Mouse (Mus musculus) MN1 (cell line): Measurements from ENCODE around the gene Agap3.

Experiments used
- DNase-seq: peaks from one replicate; pipeline ENCODE4 v3.0.0-alpha.2; 2016; ENCODE audit warnings: low spot score

Gene Agap3

GRCm38 (mm10) chr5:24474723-24475261 is 22.8 kb downstream of the Agap3 start:
- DNase-seq = no peak

- no peak for DNase-seq
Measured at GRCm38 (mm10) chr5:24475476-24476241, 23.7 kb downstream of the Agap3 start.

- DNase-seq = no peak
Measured at GRCm38 (mm10) chr5:24477909-24478308, 25.9 kb downstream of the Agap3 start.

- peak; percentile 84 for DNase-seq
Measured at GRCm38 (mm10) chr5:24481647-24482046, 29.7 kb downstream of the Agap3 start.

- no peak for DNase-seq
Measured at GRCm38 (mm10) chr5:24482247-24483079, 30.5 kb downstream of the Agap3 start.

- DNase-seq = peak; percentile 86
Measured at GRCm38 (mm10) chr5:24483326-24483725, 31.3 kb downstream of the Agap3 start.

GRCm38 (mm10) chr5:24484963-24485362 is 33.0 kb downstream of the Agap3 start:
- DNase-seq = no peak

- DNase-seq = peak; percentile 83
Measured at GRCm38 (mm10) chr5:24486097-24486496, 34.1 kb downstream of the Agap3 start.

GRCm38 (mm10) chr5:24486738-24487137 is 34.8 kb downstream of the Agap3 start:
- DNase-seq = no peak

GRCm38 (mm10) chr5:24490413-24490920 is 38.5 kb downstream of the Agap3 start:
- no peak for DNase-seq

GRCm38 (mm10) chr5:24492546-24493285 is 40.7 kb downstream of the Agap3 start:
- DNase-seq = no peak

- DNase-seq = no peak
Measured at GRCm38 (mm10) chr5:24495019-24495418, 43.0 kb downstream of the Agap3 start.

- DNase-seq = peak; percentile 74
Measured at GRCm38 (mm10) chr5:24496756-24497155, 44.8 kb downstream of the Agap3 start.

- no peak for DNase-seq
Measured at GRCm38 (mm10) chr5:24497526-24497925, 45.5 kb downstream of the Agap3 start.

- no peak for DNase-seq
Measured at GRCm38 (mm10) chr5:24499113-24499512, 47.1 kb downstream of the Agap3 start.

GRCm38 (mm10) chr5:24500851-24501250 is 48.9 kb downstream of the Agap3 start:
- peak; percentile 74 for DNase-seq

- DNase-seq = no peak
Measured at GRCm38 (mm10) chr5:24502786-24503185, 50.8 kb downstream of the Agap3 start.

GRCm38 (mm10) chr5:24505513-24505912 is 53.5 kb downstream of the Agap3 start:
- DNase-seq = no peak

GRCm38 (mm10) chr5:24508406-24508805 is 56.4 kb downstream of the Agap3 start:
- DNase-seq = no peak

- no peak for DNase-seq
Measured at GRCm38 (mm10) chr5:24510635-24511034, 58.7 kb downstream of the Agap3 start.

GRCm38 (mm10) chr5:24512271-24512670 is 60.3 kb downstream of the Agap3 start:
- peak; percentile 62 for DNase-seq

GRCm38 (mm10) chr5:24521366-24521765 is 69.4 kb downstream of the Agap3 start:
- no peak for DNase-seq
